Mouse (Mus musculus) ES-Bruce4 (cell line): ENCODE results near the gene Cdpf1.

ENCODE experiments used
- CTCF ChIP-seq: IDR thresholded peaks from one replicate; pipeline ENCODE4 v1.8.1; 2011; ENCODE audit warnings: low read depth, low read length
- EP300 ChIP-seq: IDR thresholded peaks from 2 replicates; pipeline ENCODE4 v1.6.1; 2011; ENCODE audit warnings: low read depth, low read length; ENCODE audit not compliant: insufficient read depth
- POLR2A ChIP-seq: IDR thresholded peaks from one replicate; pipeline ENCODE4 v1.8.1; 2011; ENCODE audit warnings: low read length; ENCODE audit not compliant: insufficient read depth

DNA sequence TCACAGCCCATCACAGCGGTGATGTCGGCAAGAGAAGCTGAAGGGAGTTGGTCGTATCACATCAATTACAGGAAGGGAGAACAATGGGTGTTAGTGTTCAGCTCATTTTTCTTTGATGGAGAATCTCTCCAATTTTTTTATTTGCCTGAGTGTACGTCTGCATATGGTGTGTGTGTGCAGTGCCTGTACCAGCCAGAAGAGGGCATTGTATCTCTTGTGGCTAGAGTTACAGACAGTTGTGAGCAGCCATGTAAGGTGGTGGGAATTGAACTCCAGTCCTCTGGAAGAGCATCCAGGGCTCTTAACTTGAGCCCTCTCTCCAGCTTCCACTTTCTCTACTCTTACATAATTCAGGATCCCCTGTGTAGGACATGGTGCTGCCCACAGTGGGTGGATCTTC lies 28.4 kb downstream of the Cdpf1 start:
- TF ChIP-seq POLR2A: no peak
- peak; percentile 9 for TF ChIP-seq CTCF
- no peak for TF ChIP-seq EP300
